Mouse (Mus musculus) myocyte (in vitro differentiated cells): ENCODE measurements around the gene Cc2d1a. TPM values are rescaled to one million over a fixed set of nuclear protein-coding genes. Genes with fewer than 3 reads are reported as not detected.

Source experiments
- H3K27me3 ChIP-seq: one replicate; pipeline ENCODE4 v1.6.1; 2011; ENCODE audit not compliant: control insufficient read depth, insufficient read depth, insufficient read length
- H3K36me3 ChIP-seq: one replicate; pipeline ENCODE4 v1.6.1; 2011; ENCODE audit not compliant: control insufficient read depth, insufficient read depth
- H3K4me2 ChIP-seq: one replicate; pipeline ENCODE4 v1.6.1; 2011; ENCODE audit warnings: low read depth, control low read depth
- H3K4me3 ChIP-seq: one replicate; pipeline ENCODE4 v1.5.1; 2011; ENCODE audit warnings: mild to moderate bottlenecking, control low read depth, moderate library complexity
- H3K79me2 ChIP-seq: one replicate; pipeline ENCODE4 v1.6.1; 2011; ENCODE audit not compliant: control insufficient read depth, insufficient read depth
- H3ac ChIP-seq: one replicate; pipeline ENCODE4 v1.6.1; 2011; ENCODE audit not compliant: control insufficient read depth, insufficient read length
- CEBPB ChIP-seq: IDR thresholded peaks from 2 replicates; pipeline ENCODE4 v1.6.1; 2011; ENCODE audit warnings: mild to moderate bottlenecking, moderate library complexity; ENCODE audit not compliant: poor library complexity, insufficient read depth, severe bottlenecking
- E2F4 ChIP-seq: IDR thresholded peaks from one replicate; pipeline ENCODE4 v1.6.1; 2011; ENCODE audit warnings: mild to moderate bottlenecking, control low read depth, moderate library complexity; ENCODE audit not compliant: insufficient read depth
- MAX ChIP-seq: IDR thresholded peaks from one replicate; pipeline ENCODE4 v1.6.1; 2011; ENCODE audit warnings: low read depth, mild to moderate bottlenecking, control low read depth
- MYOD1 ChIP-seq, 3 experiments: IDR thresholded peaks; one replicate each; pipeline ENCODE4 v1.6.1; 2011; ENCODE audit warnings: control low read depth in 2 of 3, low read depth in 2 of 3, mild to moderate bottlenecking in 2 of 3, moderate library complexity in 1 of 3; ENCODE audit not compliant: insufficient read length in 2 of 3, control insufficient read depth in 1 of 3
- MYOG ChIP-seq, 3 experiments: IDR thresholded peaks; one replicate each; pipeline ENCODE4 v1.6.1; 2011; ENCODE audit warnings: control low read depth in 2 of 3, low read depth in 2 of 3, mild to moderate bottlenecking in 2 of 3; ENCODE audit not compliant: insufficient read length in 2 of 3, control insufficient read depth in 1 of 3, insufficient read depth in 1 of 3
- POLR2A ChIP-seq: IDR thresholded peaks from one replicate; pipeline ENCODE4 v1.6.1; 2011; ENCODE audit warnings: low read depth, mild to moderate bottlenecking, control low read depth, moderate library complexity; ENCODE audit not compliant: insufficient read length
- POLR2AphosphoS2 ChIP-seq: IDR thresholded peaks from one replicate; pipeline ENCODE4 v1.6.1; 2011; ENCODE audit warnings: low read depth, control low read depth; ENCODE audit not compliant: insufficient read length
- REST ChIP-seq: IDR thresholded peaks from one replicate; pipeline ENCODE4 v1.6.1; 2011; ENCODE audit warnings: mild to moderate bottlenecking, control low read depth, moderate library complexity; ENCODE audit not compliant: insufficient read depth, insufficient read length
- SRF ChIP-seq: IDR thresholded peaks from one replicate; pipeline ENCODE4 v1.6.1; 2011; ENCODE audit warnings: low read depth; ENCODE audit not compliant: control insufficient read depth, insufficient read length
- TCF12 ChIP-seq: IDR thresholded peaks from one replicate; pipeline ENCODE4 v1.6.1; 2011; ENCODE audit warnings: mild to moderate bottlenecking, control low read depth; ENCODE audit not compliant: poor library complexity, insufficient read depth, severe bottlenecking
- TCF3 ChIP-seq: IDR thresholded peaks from one replicate; pipeline ENCODE4 v1.6.1; 2011; ENCODE audit warnings: low read depth, control low read depth; ENCODE audit not compliant: insufficient read length
- USF1 ChIP-seq: IDR thresholded peaks from one replicate; pipeline ENCODE4 v1.6.1; 2011; ENCODE audit warnings: low read depth, mild to moderate bottlenecking, control low read depth, moderate library complexity
- polyA plus RNA-seq: library from polyadenylated mRNA; unstranded; fragments of >200 nt; fragmentation: generic; extraction: Trizol; gene quantifications from one replicate; pipeline ENCODE4 v1.2.1, GENCODE M21; 2012; ENCODE audit warnings: missing spikeins

The Cc2d1a gene
- polyA plus RNA-seq, 1 experiment: 25.3 TPM

DNA sequence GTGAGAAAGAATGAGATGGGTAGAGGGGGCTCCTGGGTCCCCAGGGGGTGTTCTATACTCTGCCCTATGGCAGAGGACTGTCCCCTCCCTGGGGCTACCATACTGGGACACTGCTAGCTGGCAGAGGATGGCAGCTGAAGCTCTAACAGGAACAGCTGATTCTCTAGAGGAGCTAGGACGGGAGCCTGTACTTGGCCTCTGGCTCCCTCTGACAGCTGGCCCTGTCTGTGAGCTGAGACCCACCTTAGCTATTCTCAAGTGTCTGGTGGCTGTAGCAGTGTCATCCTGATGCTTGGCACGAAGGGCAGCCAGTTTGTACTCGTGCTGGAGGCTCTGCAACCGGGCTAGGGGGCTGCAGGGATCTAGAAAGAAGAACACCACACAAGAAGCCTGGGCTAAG lies 6.9 kb downstream of the Cc2d1a start:
- TF ChIP-seq MYOD1 (IDR thresholded peaks at IDR 0.05; ENCODE audit: control insufficient read depth in 1 of 3, insufficient read length in 2 of 3, low read depth in 2 of 3) (peak in 2 of 3 experiments; percentile 61 to 70), MYOG (IDR thresholded peaks at IDR 0.05; ENCODE audit: control insufficient read depth in 1 of 3, insufficient read depth in 1 of 3, insufficient read length in 2 of 3, low read depth in 2 of 3) (peak in 2 of 3 experiments; percentile 40 to 65), TCF12 (no peak), POLR2AphosphoS2 (no peak), USF1 (no peak)
- no peaks in the 10 kb centered on the region for H3K27me3 ChIP-seq
- H3ac ChIP-seq: no peak overlapping the region
- no peak overlapping the region for H3K4me3 ChIP-seq
- peaks cover 16% of the 10 kb centered on the region for H3K36me3 ChIP-seq
- no peaks in the 10 kb centered on the region for H3K79me2 ChIP-seq
- no peak overlapping the region for H3K4me2 ChIP-seq

DNA sequence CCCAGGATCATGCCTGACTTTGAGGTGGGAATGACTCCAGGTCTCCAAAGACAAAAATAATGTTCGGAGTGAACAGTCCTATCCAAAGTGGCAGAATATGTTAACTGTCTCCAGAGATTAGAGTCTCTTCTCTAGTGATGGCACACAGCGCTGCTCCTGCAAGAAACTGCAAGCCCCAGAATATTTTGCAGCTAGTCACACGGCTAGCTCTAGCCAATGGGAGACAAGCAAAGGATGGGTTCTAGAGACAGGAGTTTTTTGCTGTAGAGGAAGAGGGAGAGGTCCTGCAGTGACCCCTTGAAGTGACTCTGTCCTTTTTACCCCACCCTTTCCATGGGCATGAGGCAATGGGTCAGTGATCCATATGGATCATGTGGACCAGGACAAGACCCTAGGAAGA lies 9.9 kb downstream of the Cc2d1a start:
- Histone ChIP-seq H3K36me3 (peaks cover 23% of the 10 kb centered on the region), H3K4me3 (no peak overlapping the region), H3K4me2 (no peak overlapping the region), H3K79me2 (no peaks in the 10 kb centered on the region), H3K27me3 (no peaks in the 10 kb centered on the region), H3ac (no peak overlapping the region)
- no peak for TF ChIP-seq TCF3
- no peak for TF ChIP-seq TCF12
- no peak for TF ChIP-seq MYOG (IDR thresholded peaks at IDR 0.05; ENCODE audit: control insufficient read depth in 1 of 3, insufficient read depth in 1 of 3, insufficient read length in 2 of 3, low read depth in 2 of 3)
- TF ChIP-seq POLR2AphosphoS2: no peak

- H3K27me3 ChIP-seq: no peaks in the 10 kb centered on the region
These were observed 15.5 kb downstream of the Cc2d1a start for GRCm38 (mm10) chr8:84132225-84132624.

GRCm38 (mm10) chr8:84130806-84131205 lies 16.9 kb downstream of the Cc2d1a start:
- no peak for TF ChIP-seq POLR2AphosphoS2
- no peak for TF ChIP-seq MYOD1 (IDR thresholded peaks at IDR 0.05; ENCODE audit: control insufficient read depth in 1 of 3, insufficient read length in 2 of 3, low read depth in 2 of 3)
- TF ChIP-seq CEBPB: no peak
- no peak for TF ChIP-seq MYOG (IDR thresholded peaks at IDR 0.05; ENCODE audit: control insufficient read depth in 1 of 3, insufficient read depth in 1 of 3, insufficient read length in 2 of 3, low read depth in 2 of 3)
- TF ChIP-seq SRF: no peak
- TF ChIP-seq POLR2A: no peak
- no peak for TF ChIP-seq MAX
- no peak for TF ChIP-seq E2F4
- no peak for TF ChIP-seq TCF3
- TF ChIP-seq USF1: no peak
- no peak for TF ChIP-seq REST
- no peak for TF ChIP-seq TCF12
- H3K27me3 ChIP-seq: no peaks in the 10 kb centered on the region
- H3K4me3 ChIP-seq: no peak overlapping the region
- H3ac ChIP-seq: no peak overlapping the region
- H3K36me3 ChIP-seq: peaks cover 7% of the 10 kb centered on the region
- H3K79me2 ChIP-seq: no peaks in the 10 kb centered on the region
- no peak overlapping the region for H3K4me2 ChIP-seq

More at GRCm38 (mm10) chr8:84132225-84132624, 15.5 kb downstream of the Cc2d1a start:
- no peak overlapping the region for H3K4me3 ChIP-seq
- H3K79me2 ChIP-seq: no peaks in the 10 kb centered on the region
- H3K4me2 ChIP-seq: no peak overlapping the region
- TF ChIP-seq CEBPB (no peak), E2F4 (no peak), REST (no peak), TCF12 (no peak), USF1 (no peak), SRF (no peak), POLR2A (no peak), MAX (no peak), TCF3 (no peak), POLR2AphosphoS2 (no peak), MYOD1 (IDR thresholded peaks at IDR 0.05; ENCODE audit: control insufficient read depth in 1 of 3, insufficient read length in 2 of 3, low read depth in 2 of 3) (no peak), MYOG (IDR thresholded peaks at IDR 0.05; ENCODE audit: control insufficient read depth in 1 of 3, insufficient read depth in 1 of 3, insufficient read length in 2 of 3, low read depth in 2 of 3) (no peak)
- no peak overlapping the region for H3ac ChIP-seq
- peaks cover 9% of the 10 kb centered on the region for H3K36me3 ChIP-seq

DNA sequence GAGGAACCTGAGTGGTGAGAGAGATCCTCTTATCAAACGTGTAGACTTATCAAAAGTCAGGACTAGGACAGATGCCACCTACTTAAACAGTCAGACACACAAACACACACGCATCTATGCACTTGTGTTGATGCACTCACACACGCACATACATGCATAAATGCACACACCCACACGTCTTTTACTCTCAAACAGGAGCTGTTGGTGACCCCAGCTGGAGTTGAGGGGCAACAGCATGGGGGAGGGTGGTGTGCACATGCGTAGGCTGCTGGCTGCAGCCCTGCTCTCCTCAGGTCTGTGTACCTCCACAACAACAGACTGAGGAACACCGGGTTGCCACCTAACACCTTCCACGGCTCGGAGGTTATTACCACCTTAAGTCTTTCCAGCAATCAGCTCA lies 19.5 kb downstream of the Cc2d1a start:
- no peaks in the 10 kb centered on the region for H3K79me2 ChIP-seq
- no peak overlapping the region for H3ac ChIP-seq
- H3K36me3 ChIP-seq: no peaks in the 10 kb centered on the region
- TF ChIP-seq MYOD1 (IDR thresholded peaks at IDR 0.05; ENCODE audit: control insufficient read depth in 1 of 3, insufficient read length in 2 of 3, low read depth in 2 of 3) (no peak), POLR2AphosphoS2 (no peak), CEBPB (no peak), USF1 (no peak), POLR2A (no peak), MYOG (IDR thresholded peaks at IDR 0.05; ENCODE audit: control insufficient read depth in 1 of 3, insufficient read depth in 1 of 3, insufficient read length in 2 of 3, low read depth in 2 of 3) (no peak), TCF3 (no peak), E2F4 (no peak), MAX (no peak), TCF12 (no peak), SRF (no peak), REST (no peak)
- no peak overlapping the region for H3K4me2 ChIP-seq
- no peak overlapping the region for H3K4me3 ChIP-seq
- H3K27me3 ChIP-seq: no peaks in the 10 kb centered on the region
